Mouse (Mus musculus): ENCODE data around the gene Smok3a. TPM values are rescaled to one million over a fixed set of nuclear protein-coding genes. Genes with fewer than 3 reads are reported as not detected.
"Not testable (repeated sequence)": the region's sequence is repeated elsewhere in the genome, so short reads cannot be mapped to it uniquely, and the experiment has no call there.

Gene Smok3a
- polyA plus RNA-seq (2015; fragmentation: Nextera tagmentation; extraction: Ambion mirVana), result not detected in 2 replicates

DNA sequence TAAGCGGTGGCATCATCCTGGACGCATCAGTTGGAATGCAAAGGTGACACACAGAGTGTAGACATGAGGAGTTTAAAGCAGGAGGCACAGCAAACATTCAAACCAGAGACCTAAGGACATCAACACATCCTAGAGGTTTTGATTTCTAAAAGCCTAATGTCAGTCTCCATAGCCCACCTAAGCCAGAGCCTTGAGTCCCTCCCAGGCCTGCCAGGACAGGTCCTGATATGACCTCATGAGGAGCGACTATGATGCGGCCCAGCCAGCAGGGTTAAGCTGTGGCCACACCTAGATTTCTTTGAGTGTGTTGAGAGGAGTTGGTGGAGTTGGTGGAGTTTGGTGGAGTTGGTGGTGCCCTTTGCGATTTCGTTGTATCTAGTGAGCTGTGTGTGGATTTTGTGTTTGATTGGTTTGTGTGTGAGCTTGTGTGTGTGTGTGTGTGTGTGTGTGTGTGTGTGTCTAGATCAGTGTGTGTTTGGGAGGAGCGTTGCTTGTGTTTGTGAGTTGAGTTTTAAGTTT, at the start of gene Smok3a, which contains the start of gene Smok3b:
Smok3a (plus strand) TSS at position 301 of the 519 bp plus-strand sequence.
Smok3b (plus strand) TSS at position 469 of the 519 bp plus-strand sequence.
- H3K4me3 ChIP-seq (replicated peaks; ENCODE audit: low read length); H3K27me3 ChIP-seq (replicated peaks; ENCODE audit: control insufficient read depth, insufficient read depth, low read length); H3K36me3 ChIP-seq (ENCODE audit: control insufficient read depth, insufficient read depth); H3K4me2 ChIP-seq (ENCODE audit: low read length); H3K4me1 ChIP-seq (replicated peaks; ENCODE audit: control insufficient read depth, insufficient read depth, low read length); ATAC-seq; H3K27ac ChIP-seq (ENCODE audit: low read length); H3K9me3 ChIP-seq (ENCODE audit: control insufficient read depth, low read length); H3K9ac ChIP-seq (replicated peaks; ENCODE audit: low read depth, low read length): not testable (repeated sequence)
- WGBS, result 94% methylated on average over 3 of the region's 7 CpGs

DNA sequence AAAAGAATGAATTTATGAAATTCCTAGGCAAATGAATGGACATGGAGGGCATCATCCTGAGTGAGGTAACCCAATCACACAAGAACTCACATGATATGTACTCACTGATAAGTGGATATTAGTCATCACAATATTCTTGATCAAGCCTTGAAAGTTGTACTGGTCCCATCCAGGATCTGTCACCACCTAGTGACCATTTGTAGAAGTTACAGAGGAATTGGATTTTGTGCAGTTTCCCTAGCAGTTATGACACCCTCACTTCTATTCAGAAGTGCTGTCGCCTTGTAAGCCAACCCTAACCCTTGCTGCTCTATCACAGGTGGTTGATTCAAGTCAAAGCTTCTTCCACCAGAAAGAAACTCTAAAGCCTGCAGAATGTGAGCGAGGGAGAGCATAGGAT, 47.9 kb upstream of the Smok3a start:
- 66% methylated on average over 2 of the region's 2 CpGs for WGBS
- Histone ChIP-seq H3K36me3 (ENCODE audit: control insufficient read depth, insufficient read depth) (no peaks in the 10 kb centered on the region), H3K27me3 (replicated peaks; ENCODE audit: control insufficient read depth, insufficient read depth, low read length) (no peaks in the 10 kb centered on the region), H3K4me1 (replicated peaks; ENCODE audit: control insufficient read depth, insufficient read depth, low read length) (no peaks in the 10 kb centered on the region), H3K9ac (replicated peaks; ENCODE audit: low read depth, low read length) (no peak overlapping the region), H3K4me3 (replicated peaks; ENCODE audit: low read length) (no peak overlapping the region), H3K27ac (ENCODE audit: low read length) (no peak overlapping the region), H3K4me2 (ENCODE audit: low read length) (no peak overlapping the region), H3K9me3 (ENCODE audit: control insufficient read depth, low read length) (no peaks in the 10 kb centered on the region)
- ATAC-seq, result no peak

GRCm38 (mm10) chr5:137973738-137974137, 47.3 kb upstream of the Smok3a start:
- Histone ChIP-seq H3K27ac (ENCODE audit: low read length) (no peak overlapping the region), H3K9me3 (ENCODE audit: control insufficient read depth, low read length) (no peaks in the 10 kb centered on the region), H3K9ac (replicated peaks; ENCODE audit: low read depth, low read length) (no peak overlapping the region), H3K4me3 (replicated peaks; ENCODE audit: low read length) (no peak overlapping the region), H3K27me3 (replicated peaks; ENCODE audit: control insufficient read depth, insufficient read depth, low read length) (no peaks in the 10 kb centered on the region), H3K4me1 (replicated peaks; ENCODE audit: control insufficient read depth, insufficient read depth, low read length) (no peaks in the 10 kb centered on the region), H3K4me2 (ENCODE audit: low read length) (no peak overlapping the region), H3K36me3 (ENCODE audit: control insufficient read depth, insufficient read depth) (no peaks in the 10 kb centered on the region)
- ATAC-seq, result no peak
- 55% methylated on average over 3 of the region's 3 CpGs for WGBS

- Histone ChIP-seq H3K4me2 (ENCODE audit: low read length) (no peak overlapping the region), H3K36me3 (ENCODE audit: control insufficient read depth, insufficient read depth) (no peaks in the 10 kb centered on the region), H3K9ac (replicated peaks; ENCODE audit: low read depth, low read length) (no peak overlapping the region), H3K4me1 (replicated peaks; ENCODE audit: control insufficient read depth, insufficient read depth, low read length) (no peaks in the 10 kb centered on the region), H3K27ac (ENCODE audit: low read length) (no peak overlapping the region), H3K9me3 (ENCODE audit: control insufficient read depth, low read length) (no peaks in the 10 kb centered on the region), H3K4me3 (replicated peaks; ENCODE audit: low read length) (no peak overlapping the region), H3K27me3 (replicated peaks; ENCODE audit: control insufficient read depth, insufficient read depth, low read length) (no peaks in the 10 kb centered on the region)
- 57% methylated on average over 3 of the region's 3 CpGs for WGBS
- no peak for ATAC-seq
These were observed 46.3 kb upstream of the Smok3a start for GRCm38 (mm10) chr5:137974724-137975123.

GRCm38 (mm10) chr5:137975434-137975833, 45.6 kb upstream of the Smok3a start:
- no peak overlapping the region for H3K4me3 ChIP-seq (replicated peaks; ENCODE audit: low read length)
- H3K27ac ChIP-seq (ENCODE audit: low read length), result no peak overlapping the region
- 51% methylated on average over 1 of the region's 1 CpGs for WGBS
- ATAC-seq, result no peak
- no peaks in the 10 kb centered on the region for H3K27me3 ChIP-seq (replicated peaks; ENCODE audit: control insufficient read depth, insufficient read depth, low read length)
- H3K9me3 ChIP-seq (ENCODE audit: control insufficient read depth, low read length), result no peaks in the 10 kb centered on the region
- H3K9ac ChIP-seq (replicated peaks; ENCODE audit: low read depth, low read length), result no peak overlapping the region
- H3K4me1 ChIP-seq (replicated peaks; ENCODE audit: control insufficient read depth, insufficient read depth, low read length), result no peaks in the 10 kb centered on the region
- H3K4me2 ChIP-seq (ENCODE audit: low read length), result no peak overlapping the region
- H3K36me3 ChIP-seq (ENCODE audit: control insufficient read depth, insufficient read depth), result no peaks in the 10 kb centered on the region

DNA sequence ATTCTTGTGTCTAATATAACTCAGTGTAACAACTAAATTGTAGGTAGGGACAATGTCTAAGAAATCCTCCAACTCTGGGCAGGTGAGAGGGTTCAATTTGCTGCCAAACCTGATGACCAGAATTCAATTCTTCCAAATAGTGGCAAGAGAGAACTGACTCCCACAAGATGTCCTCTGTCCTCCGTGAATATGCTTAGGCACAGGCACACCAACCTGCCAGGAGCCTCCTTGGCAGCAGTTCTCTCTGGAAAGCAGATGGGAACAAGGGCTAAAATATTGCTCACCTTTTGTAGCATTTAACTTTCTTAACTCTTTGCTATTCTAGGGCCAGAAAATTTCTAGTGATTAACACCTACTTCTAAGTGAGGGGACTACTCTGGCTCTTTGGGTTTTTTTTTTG, 43.8 kb upstream of the Smok3a start:
- WGBS, result 14% methylated on average over 1 of the region's 1 CpGs
- Histone ChIP-seq H3K9me3 (ENCODE audit: control insufficient read depth, low read length) (no peaks in the 10 kb centered on the region), H3K27me3 (replicated peaks; ENCODE audit: control insufficient read depth, insufficient read depth, low read length) (no peaks in the 10 kb centered on the region), H3K9ac (replicated peaks; ENCODE audit: low read depth, low read length) (no peak overlapping the region), H3K27ac (ENCODE audit: low read length) (no peak overlapping the region), H3K4me1 (replicated peaks; ENCODE audit: control insufficient read depth, insufficient read depth, low read length) (no peaks in the 10 kb centered on the region), H3K4me2 (ENCODE audit: low read length) (no peak overlapping the region), H3K36me3 (ENCODE audit: control insufficient read depth, insufficient read depth) (no peaks in the 10 kb centered on the region), H3K4me3 (replicated peaks; ENCODE audit: low read length) (no peak overlapping the region)
- no peak for ATAC-seq

DNA sequence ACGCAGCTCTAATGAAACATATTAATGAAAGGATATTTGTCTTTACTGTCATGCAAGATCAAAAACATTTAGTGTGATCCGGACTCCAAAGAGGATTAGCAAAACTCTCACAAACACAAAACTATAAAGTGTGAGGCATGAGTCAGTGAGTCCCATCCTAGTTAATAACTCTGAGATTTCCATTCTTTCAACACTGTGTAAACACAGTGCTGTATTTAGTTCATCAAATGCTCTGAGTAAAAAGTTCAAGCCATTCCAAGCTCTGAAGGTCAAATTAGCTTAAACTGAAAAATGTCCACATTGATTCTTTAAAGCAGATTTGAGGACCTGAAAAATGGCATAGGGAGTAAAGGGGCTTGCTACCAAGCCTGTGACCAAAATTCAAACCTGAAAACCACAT, 42.0 kb upstream of the Smok3a start:
- Histone ChIP-seq H3K4me3 (replicated peaks; ENCODE audit: low read length) (no peak overlapping the region), H3K27me3 (replicated peaks; ENCODE audit: control insufficient read depth, insufficient read depth, low read length) (no peaks in the 10 kb centered on the region), H3K4me1 (replicated peaks; ENCODE audit: control insufficient read depth, insufficient read depth, low read length) (no peaks in the 10 kb centered on the region), H3K9me3 (ENCODE audit: control insufficient read depth, low read length) (no peaks in the 10 kb centered on the region), H3K4me2 (ENCODE audit: low read length) (no peak overlapping the region), H3K27ac (ENCODE audit: low read length) (no peak overlapping the region), H3K36me3 (ENCODE audit: control insufficient read depth, insufficient read depth) (no peaks in the 10 kb centered on the region), H3K9ac (replicated peaks; ENCODE audit: low read depth, low read length) (no peak overlapping the region)
- ATAC-seq, result no peak
- WGBS, result 77% methylated on average over 2 of the region's 2 CpGs

DNA sequence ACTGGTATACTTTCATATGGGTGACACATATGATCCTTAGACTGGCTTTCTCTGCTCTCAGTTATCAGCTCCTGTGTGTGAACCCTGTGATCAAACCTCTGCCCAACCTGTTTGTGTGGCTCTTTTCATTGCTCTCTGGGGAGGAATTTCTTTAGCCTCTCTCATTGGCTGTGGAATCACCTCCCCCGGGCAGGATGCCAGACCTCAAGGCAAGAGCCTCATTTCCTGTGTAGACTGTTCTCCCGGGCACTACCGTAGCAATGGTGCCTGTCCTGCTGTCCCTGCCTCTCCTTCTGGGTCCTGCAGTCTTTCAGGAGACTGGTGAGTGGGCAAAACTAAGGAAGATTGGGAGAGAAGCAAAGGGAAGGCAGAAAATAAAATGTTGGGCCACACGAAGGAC, 39.8 kb upstream of the Smok3a start, which contains the start of gene Azgp1:
Azgp1 (plus strand) TSS at position 221 of the 400 bp plus-strand sequence.
- H3K4me1 ChIP-seq (replicated peaks; ENCODE audit: control insufficient read depth, insufficient read depth, low read length), result no peaks in the 10 kb centered on the region
- no peak within 1 kb of the TSS for H3K4me2 ChIP-seq (ENCODE audit: low read length)
- no peak within 1 kb of the TSS for H3K27ac ChIP-seq (ENCODE audit: low read length)
- H3K9me3 ChIP-seq (ENCODE audit: control insufficient read depth, low read length), result no peaks in the 10 kb centered on the region
- no peaks in the 10 kb centered on the region for H3K27me3 ChIP-seq (replicated peaks; ENCODE audit: control insufficient read depth, insufficient read depth, low read length)
- H3K9ac ChIP-seq (replicated peaks; ENCODE audit: low read depth, low read length), result no peak within 1 kb of the TSS
- 78% methylated on average over 4 of the region's 4 CpGs for WGBS
- H3K4me3 ChIP-seq (replicated peaks; ENCODE audit: low read length), result no peak within 1 kb of the TSS
- no peak for ATAC-seq
- no peaks in the 10 kb centered on the region for H3K36me3 ChIP-seq (ENCODE audit: control insufficient read depth, insufficient read depth)

- Histone ChIP-seq H3K4me2 (ENCODE audit: low read length) (no peak overlapping the region), H3K4me3 (replicated peaks; ENCODE audit: low read length) (no peak overlapping the region), H3K36me3 (ENCODE audit: control insufficient read depth, insufficient read depth) (no peaks in the 10 kb centered on the region), H3K4me1 (replicated peaks; ENCODE audit: control insufficient read depth, insufficient read depth, low read length) (no peaks in the 10 kb centered on the region), H3K27ac (ENCODE audit: low read length) (no peak overlapping the region), H3K9ac (replicated peaks; ENCODE audit: low read depth, low read length) (no peak overlapping the region), H3K9me3 (ENCODE audit: control insufficient read depth, low read length) (no peaks in the 10 kb centered on the region), H3K27me3 (replicated peaks; ENCODE audit: control insufficient read depth, insufficient read depth, low read length) (no peaks in the 10 kb centered on the region)
- no peak for ATAC-seq
- 77% methylated on average over 1 of the region's 1 CpGs for WGBS
These were observed 34.7 kb upstream of the Smok3a start for GRCm38 (mm10) chr5:137986351-137986750.

DNA sequence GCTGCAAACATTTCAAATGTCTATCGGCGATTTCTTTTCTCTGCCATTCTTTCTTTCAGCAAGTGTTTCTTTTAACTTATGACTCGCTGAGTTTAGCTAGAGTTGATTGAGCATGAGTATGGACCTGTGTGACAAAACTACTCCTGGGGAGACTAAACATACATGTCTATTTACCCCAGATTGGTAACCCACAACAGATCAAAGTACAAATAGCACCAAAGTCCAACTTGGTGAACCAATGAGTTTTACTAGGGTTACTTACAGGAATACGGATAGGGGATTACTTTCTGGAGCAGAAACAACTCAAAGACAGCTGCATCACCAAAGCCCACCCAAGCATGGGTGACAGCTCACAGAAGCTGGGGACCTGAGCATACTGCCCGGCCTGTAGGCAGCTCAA, 11.6 kb upstream of the Smok3a start:
- Histone ChIP-seq H3K27ac (ENCODE audit: low read length) (no peak overlapping the region), H3K9ac (replicated peaks; ENCODE audit: low read depth, low read length) (no peak overlapping the region), H3K27me3 (replicated peaks; ENCODE audit: control insufficient read depth, insufficient read depth, low read length) (no peaks in the 10 kb centered on the region), H3K4me3 (replicated peaks; ENCODE audit: low read length) (no peak overlapping the region), H3K36me3 (ENCODE audit: control insufficient read depth, insufficient read depth) (no peaks in the 10 kb centered on the region), H3K9me3 (ENCODE audit: control insufficient read depth, low read length) (no peaks in the 10 kb centered on the region), H3K4me1 (replicated peaks; ENCODE audit: control insufficient read depth, insufficient read depth, low read length) (no peaks in the 10 kb centered on the region), H3K4me2 (ENCODE audit: low read length) (no peak overlapping the region)
- 89% methylated on average over 5 of the region's 5 CpGs for WGBS
- ATAC-seq, result no peak

Data from forebrain, embryonic 16.5 days (tissue).